Mouse (Mus musculus): Measurements from ENCODE around the gene Ptprs.

Ptprs gene

GRCm38 (mm10) chr17:56490438-56491152, 14.3 kb upstream of the Ptprs start:
- no peak for DNase-seq

GRCm38 (mm10) chr17:56488028-56488427, 11.7 kb upstream of the Ptprs start:
- DNase-seq: peak; percentile 91

GRCm38 (mm10) chr17:56487441-56487888, 11.2 kb upstream of the Ptprs start:
- DNase-seq: peak; percentile 91

DNA sequence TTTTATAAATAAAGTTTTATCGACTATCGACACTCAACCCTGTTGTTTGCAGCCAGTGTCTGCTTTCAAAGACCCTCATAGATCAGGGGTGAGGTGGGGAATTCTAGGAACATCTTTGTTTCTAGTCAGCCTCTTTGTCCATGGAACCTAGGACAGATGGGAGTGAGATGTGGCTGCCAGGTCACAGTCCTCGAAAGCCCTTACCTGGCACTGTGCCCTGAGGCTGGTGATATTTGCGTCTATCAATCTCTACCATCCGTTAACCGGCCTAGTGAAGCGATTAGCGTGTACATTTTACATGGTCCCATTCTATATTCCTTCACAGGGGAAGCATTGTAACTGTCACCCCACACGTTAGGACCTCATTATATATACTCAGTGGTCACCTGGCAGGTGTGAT, 9.6 kb upstream of the Ptprs start:
- DNase-seq: no peak

DNA sequence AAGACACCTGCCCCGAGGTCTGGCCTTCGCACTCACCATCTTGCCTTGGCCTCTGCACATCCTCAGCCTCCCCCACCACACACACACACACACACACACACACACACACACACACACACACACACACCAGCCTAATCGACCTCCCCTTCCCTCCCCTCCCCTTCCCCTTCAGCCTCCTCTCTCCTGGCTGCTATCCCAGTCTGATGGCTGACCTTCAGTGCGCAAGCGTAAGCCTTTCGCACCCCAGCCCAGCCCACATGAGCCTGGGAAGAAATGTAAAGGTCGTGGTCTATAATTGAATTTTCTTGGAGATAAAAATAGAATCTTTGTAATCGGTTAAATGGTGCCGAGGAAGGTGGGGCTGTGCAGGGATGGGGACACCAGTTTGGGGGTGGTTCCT, 8.8 kb upstream of the Ptprs start:
- DNase-seq: no peak

DNA sequence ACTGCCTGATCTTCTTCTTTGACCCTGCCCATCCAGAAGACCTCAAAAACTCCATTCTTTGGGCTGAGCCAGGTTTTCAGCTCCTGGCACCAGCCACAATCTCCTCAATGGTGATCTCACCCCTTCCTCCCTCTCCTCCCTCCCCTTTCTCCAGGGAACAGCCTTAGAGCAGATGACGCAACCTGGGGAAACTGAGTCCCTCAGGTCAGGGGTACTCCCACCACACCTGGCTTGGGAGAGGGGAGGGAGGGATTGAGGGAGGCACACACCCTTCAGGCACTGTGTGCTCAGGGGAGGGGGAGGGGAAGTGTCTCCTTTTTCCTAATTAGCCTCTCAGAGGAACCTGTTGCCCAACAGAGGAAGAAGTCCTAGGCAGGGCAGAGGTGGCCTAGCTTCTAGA, 6.4 kb upstream of the Ptprs start:
- DNase-seq: no peak

DNA sequence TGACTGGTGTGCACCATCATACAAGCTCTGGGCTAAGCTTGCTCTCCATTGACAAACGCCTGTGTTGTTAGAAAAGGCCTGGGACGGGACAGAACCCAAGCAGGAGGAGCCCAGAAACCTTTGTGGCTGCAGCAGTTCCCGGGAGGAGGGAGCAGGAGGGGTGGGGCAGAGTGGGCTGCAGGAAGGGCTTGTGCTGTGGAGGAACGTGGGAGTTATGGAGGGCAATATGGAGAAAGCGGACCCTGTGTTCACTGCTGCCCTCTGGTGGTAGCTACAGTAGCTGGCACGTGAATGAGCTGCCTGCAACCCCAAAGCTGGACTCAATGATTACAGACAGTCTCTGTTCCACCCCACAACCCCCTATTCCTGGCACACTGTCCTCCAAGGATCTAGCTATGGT, 3.1 kb upstream of the Ptprs start:
- peak; percentile 88 for DNase-seq

DNA sequence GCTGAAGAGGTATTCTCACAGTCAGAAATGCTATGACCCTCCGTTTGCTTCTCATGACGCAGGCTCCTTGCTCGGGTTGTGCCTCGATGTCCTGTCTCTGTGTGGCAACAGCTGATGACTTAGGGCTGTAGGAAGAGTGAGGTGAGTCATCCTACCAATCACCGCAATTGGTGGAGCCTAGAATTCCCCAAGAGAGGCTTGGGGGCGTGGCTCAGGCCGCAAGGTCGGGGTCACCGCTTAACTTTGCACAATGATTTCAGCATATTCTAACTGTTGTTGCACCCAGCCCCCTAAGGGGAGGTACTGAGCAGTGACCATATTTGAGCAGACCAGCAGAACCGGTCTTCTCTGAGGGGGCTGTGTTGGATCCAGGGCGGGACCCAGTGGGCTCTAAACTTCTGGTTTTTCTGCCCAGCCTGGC, 1.9 kb upstream of the Ptprs start:
- no peak for DNase-seq

- no peak for DNase-seq
Observed at GRCm38 (mm10) chr17:56477191-56477818, 1.0 kb upstream of the Ptprs start.

DNA sequence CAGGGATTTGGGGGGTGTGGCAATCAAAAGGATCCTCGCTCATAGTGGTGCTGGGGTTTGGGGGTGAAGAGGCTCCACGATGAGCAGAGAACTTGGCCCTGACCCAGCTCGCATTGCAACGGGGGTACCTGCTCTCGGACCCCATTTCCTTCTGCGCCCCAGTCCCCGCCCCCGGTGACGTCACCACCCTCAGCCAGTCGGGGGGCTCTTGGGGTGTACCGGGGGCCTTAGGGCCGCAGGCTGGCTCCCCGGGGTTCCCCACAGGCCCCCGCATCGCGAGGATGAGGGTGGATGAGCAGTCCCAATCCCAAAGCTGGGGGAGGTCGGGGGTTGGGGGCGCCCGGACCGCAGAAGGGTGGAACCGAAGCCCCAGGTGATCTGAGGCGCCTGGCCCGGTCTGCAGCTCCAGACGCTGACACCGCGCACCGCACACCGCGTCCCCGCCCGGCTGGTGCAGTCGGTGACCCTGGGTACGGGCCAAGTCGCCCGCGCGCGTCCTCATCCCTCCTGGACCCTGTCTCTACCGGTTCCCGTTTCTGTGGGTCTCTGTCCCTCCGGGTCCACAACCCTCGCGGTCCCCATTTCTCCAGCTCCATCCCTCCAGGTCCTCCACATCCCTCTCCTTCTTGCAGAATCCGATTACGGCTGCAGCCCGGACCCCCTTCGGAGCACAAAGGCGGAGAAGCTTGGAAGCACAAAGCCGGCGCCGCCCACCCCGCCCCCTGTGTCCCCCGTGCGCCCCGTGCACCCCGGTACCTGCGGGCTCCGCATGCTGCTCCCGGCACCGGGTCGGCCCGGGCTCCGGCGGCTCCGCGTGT, 490 bp downstream of the Ptprs start:
- DNase-seq: no peak

DNA sequence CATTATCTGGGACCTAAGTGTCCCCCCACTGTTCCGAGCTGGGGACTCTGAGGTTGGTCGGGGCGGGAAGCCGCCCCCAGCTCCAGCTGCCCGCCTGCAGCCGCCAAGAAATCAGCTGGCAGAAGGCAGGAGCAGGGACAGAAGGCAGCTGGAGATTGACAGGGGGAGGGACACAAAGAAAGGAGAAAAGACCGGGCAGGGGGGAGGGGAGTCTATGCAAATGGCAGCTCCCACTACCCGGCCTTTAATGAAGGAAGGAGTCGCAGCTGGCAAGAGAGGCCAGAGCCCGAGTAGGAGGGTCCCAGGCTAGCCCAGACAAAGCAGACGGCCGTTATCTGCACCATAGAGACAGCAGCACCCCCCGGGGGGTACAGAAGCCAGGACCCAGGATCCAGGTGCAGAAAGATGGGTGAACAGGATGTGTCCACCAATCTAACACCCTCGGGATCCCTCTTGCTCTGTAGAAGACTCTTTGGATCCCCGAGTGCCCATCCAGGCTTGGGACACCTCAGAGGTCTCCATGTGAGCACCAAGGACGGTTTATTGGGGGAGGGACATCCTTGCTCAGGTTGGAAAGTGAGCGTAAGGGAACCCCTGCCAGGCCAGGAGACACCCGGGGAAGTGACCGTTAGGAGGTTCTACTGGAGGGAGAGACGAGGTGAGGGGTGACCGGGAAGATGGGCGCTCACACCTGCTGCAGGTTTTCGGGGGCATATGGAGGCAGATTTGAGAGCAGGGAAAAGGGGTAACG, 1.3 kb downstream of the Ptprs start:
- peak; percentile 94 for DNase-seq

DNA sequence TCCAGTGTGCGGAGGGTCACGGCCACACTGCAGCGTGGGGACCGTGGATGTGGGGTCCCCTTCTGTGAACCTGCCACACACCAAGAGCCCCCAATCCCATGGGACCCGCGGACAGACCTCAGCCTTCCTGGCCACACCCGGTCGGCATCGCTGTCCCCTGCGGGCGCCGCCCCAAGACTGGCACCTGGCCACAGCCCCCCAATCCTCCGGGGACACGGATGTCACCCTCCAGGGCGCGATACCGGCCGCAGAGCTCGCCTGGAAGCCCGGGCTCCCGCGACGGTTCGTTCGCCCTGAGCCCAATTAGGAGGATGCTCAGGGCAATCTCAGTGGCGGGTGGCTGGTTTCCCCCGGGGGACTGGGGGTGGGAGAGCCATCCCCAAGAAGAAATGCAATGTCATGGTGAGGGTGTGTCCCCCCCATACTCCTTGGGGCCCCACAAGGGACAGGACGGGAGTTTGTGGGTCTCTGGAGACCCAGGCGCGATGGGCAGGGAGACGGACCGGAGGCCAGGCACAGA, 1.9 kb downstream of the Ptprs start:
- DNase-seq: no peak

GRCm38 (mm10) chr17:56473611-56473905, 2.7 kb downstream of the Ptprs start:
- DNase-seq: no peak

DNA sequence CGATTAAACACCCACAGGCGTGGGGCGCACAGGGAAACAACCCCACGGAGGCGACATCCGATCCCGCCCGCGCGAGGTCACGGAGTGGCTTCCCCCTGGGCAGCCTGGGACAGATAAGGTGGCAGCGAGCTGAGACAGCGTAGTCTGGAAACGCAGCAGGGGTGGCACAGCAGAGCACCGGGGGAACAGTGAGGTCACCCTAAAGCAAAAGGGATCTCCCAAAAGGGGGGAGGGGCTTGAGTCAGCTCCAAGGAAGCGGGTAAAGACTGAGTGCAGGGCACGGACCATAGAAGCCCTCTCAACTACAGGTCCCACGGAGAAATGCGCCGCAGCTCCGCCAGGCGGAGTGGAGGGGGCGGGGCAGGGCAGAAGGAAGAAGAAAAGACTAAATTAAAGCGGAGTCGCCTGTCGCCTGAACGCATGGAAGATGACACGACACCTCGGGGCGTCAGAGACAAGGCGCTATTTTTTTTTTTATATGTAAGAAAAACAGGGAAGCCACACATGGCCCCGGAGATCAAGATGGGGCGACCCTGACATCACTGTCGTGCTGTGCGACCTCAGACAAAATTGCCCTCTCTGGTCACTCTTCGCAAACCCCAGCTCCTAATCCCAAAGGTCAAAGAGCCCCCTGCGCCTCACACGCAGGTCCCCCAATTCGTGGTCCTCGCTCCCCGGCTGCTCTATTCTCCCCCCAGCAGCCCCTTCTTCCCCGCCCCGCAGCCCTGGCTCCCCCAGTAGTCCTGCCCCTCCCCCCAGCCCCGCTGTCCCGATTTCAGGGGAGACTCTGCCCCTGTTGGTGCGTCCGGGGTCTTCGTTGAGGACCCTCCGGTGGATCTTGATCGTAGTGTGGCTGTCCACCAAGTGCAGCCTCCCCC, 3.3 kb downstream of the Ptprs start:
- peak; percentile 84 for DNase-seq

DNA sequence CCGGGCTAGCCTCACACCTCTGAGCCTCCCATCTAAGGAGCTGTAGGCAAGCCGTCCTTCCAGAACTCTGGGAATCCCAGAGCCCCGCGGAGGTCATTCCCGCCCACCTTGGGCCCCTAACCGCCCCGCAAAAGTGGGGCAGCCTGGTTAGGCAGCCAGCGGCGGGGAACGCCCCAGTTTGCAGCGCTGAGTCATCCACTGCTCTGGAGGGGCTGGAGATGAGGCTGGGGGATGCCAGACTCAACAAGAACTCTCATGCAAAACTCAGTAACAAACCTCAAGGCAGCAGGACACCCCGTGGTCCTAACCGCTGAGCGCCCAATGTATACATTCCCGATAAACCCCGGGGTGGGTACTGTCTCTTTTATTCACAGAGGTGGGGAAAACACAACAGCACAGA, 4.2 kb downstream of the Ptprs start:
- peak; percentile 49 for DNase-seq

DNA sequence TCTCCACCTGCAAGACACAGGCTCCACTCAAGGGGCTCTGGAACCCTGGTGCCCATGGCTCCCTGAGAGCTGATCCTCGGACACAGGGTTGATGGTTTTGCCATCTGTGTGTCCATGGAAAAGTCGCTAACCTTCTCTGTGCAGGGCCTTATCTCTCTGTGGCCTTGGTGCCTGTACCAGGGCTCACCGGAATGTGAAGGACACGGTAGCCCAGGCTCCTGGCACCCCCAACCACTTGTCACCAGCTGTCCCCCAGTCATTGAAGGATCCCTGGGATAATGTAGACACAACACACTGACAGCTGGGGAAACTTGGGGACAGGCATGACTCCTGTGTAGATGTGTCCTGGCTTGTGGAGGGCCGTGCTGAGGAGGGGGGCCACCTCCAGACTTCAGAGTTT, 5.1 kb downstream of the Ptprs start:
- no peak for DNase-seq

DNA sequence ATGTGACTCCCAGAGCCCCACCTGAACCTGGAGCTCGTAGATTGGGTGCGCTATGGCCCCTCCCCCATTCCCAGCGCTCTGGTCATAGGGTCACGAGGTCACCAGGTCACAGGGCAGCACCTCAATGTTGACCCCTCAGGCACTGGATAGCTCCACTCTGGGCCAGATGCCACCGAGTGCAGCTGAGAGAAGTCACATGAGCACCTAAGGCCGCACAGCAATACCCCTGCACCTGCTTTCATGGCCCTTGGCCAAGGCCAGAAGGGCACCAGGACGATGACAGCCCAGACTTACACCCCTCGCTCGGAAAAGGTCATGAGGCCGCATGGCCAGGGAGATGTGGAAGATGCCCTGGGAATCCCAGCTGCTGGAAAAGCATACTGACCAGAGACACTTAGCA, 5.7 kb downstream of the Ptprs start:
- DNase-seq: peak; percentile 52

- DNase-seq: peak; percentile 69
Observed at GRCm38 (mm10) chr17:56470001-56470436, 6.3 kb downstream of the Ptprs start.

DNA sequence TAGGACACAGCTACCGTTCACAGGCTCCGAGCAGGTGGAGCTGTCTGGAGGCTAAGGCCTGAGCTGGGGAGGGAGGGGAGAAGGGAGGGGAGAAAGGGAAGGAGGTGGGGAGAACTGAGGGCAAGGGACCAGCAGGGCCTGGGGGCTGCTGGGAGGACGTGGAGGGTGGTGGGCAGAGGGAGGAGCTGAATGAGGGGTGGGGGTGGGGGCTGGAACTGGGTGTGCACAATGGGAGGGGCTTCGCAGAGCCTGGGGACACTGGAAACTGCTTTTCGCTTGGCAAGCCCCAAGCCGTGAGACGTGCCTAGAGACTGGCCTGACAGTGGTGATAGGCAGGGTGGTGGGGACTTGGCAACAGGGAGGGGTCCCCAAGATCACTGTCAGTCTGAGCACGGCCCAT, 7.0 kb downstream of the Ptprs start:
- DNase-seq: peak; percentile 82

DNA sequence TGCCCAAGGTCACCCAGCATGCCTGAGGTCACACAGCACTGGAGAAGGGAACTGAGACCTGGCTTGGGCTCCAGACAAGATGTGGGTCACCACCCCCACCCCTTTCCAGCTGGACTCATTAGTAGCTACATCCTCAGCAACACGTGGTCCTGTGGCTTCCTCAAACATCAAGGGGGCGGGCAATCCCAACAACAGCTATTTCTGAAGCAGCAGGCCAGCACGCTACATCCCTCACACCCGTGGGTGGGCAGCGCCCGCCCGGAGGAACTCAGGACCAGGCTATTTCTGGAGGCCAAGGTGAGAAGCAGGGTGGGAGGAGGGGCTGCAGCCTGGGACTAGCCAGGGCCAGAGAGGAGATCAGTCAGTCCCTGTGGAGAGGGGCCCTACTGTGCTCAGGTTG, 7.4 kb downstream of the Ptprs start:
- DNase-seq: peak; percentile 90

GRCm38 (mm10) chr17:56468380-56468779, 7.9 kb downstream of the Ptprs start:
- DNase-seq: peak; percentile 56

DNA sequence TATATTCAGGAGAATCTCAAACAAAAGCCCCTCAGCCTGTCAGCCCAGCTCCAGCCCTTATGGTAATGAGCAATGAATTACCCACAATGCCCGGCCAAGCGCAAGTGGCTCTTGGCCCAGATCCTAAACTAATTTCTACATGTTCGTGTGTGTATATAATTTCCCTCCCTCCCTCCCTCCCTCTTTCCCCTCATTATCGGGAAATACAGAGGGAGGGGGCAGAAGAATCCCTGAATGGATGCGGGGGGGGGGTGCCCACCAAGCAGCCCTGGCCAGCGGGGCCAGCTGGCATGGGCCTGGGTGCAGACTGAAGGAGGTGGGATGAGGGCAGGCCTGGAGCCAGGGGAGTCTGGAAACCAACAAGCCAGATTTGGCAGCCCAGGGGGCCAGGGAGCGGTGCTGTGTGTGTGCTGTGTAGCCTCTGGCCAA, 8.8 kb downstream of the Ptprs start:
- peak; percentile 98 for DNase-seq

Measured in retina, postnatal 1 day (tissue).